Mouse (Mus musculus): Measurements from ENCODE around the gene Mroh2a. TPM values are rescaled to one million over a fixed set of nuclear protein-coding genes. Genes with fewer than 3 reads are reported as not detected.

Mroh2a gene
- polyA plus RNA-seq, 1 experiment from 2014 or later, result 0.29 TPM

GRCm38 (mm10) chr1:88306543-88306942, 79.8 kb downstream of the Mroh2a start:
- H3K9me3 ChIP-seq (ENCODE audit: control insufficient read depth), result peaks cover 34% of the 10 kb centered on the region; the same call in 1 of the 2 replicates
- no peak for ATAC-seq
- H3K27me3 ChIP-seq (replicated peaks; ENCODE audit: control insufficient read depth, insufficient read depth, low read length), result no peaks in the 10 kb centered on the region
- H3K27ac ChIP-seq (ENCODE audit: low read depth, low read length), result no peak overlapping the region
- H3K9ac ChIP-seq (ENCODE audit: low read depth, low read length), result no peak overlapping the region
- no peak overlapping the region for H3K4me2 ChIP-seq (replicated peaks; ENCODE audit: low read depth)
- no peak overlapping the region for H3K4me3 ChIP-seq (ENCODE audit: low read depth, low read length)
- H3K4me1 ChIP-seq (replicated peaks; ENCODE audit: control insufficient read depth, insufficient read depth, low read length), result no peaks in the 10 kb centered on the region
- TF ChIP-seq CTCF (IDR thresholded peaks at IDR 0.05; ENCODE audit: low read depth), result no peak
- H3K36me3 ChIP-seq (ENCODE audit: control insufficient read depth, insufficient read depth), result no peaks in the 10 kb centered on the region
- WGBS, result 56% methylated on average over 1 of the region's 1 CpGs

- Histone ChIP-seq H3K27ac (ENCODE audit: low read depth, low read length) (no peak overlapping the region), H3K4me2 (replicated peaks; ENCODE audit: low read depth) (no peak overlapping the region), H3K27me3 (replicated peaks; ENCODE audit: control insufficient read depth, insufficient read depth, low read length) (no peaks in the 10 kb centered on the region), H3K4me3 (ENCODE audit: low read depth, low read length) (no peak overlapping the region), H3K9ac (ENCODE audit: low read depth, low read length) (no peak overlapping the region), H3K36me3 (ENCODE audit: control insufficient read depth, insufficient read depth) (no peaks in the 10 kb centered on the region), H3K4me1 (replicated peaks; ENCODE audit: control insufficient read depth, insufficient read depth, low read length) (no peaks in the 10 kb centered on the region), H3K9me3 (ENCODE audit: control insufficient read depth) (peaks cover 34% of the 10 kb centered on the region; the same call in 1 of the 2 replicates)
- 65% methylated on average over 12 of the region's 12 CpGs for WGBS
- no peak for TF ChIP-seq CTCF (IDR thresholded peaks at IDR 0.05; ENCODE audit: low read depth)
- no peak for ATAC-seq
Observed at GRCm38 (mm10) chr1:88307180-88307579, 80.4 kb downstream of the Mroh2a start.

GRCm38 (mm10) chr1:88309020-88309419, 82.2 kb downstream of the Mroh2a start:
- ATAC-seq, result no peak
- Histone ChIP-seq H3K4me2 (replicated peaks; ENCODE audit: low read depth) (no peak overlapping the region), H3K4me1 (replicated peaks; ENCODE audit: control insufficient read depth, insufficient read depth, low read length) (no peaks in the 10 kb centered on the region), H3K36me3 (ENCODE audit: control insufficient read depth, insufficient read depth) (no peaks in the 10 kb centered on the region), H3K27me3 (replicated peaks; ENCODE audit: control insufficient read depth, insufficient read depth, low read length) (no peaks in the 10 kb centered on the region), H3K27ac (ENCODE audit: low read depth, low read length) (no peak overlapping the region), H3K4me3 (ENCODE audit: low read depth, low read length) (no peak overlapping the region), H3K9ac (ENCODE audit: low read depth, low read length) (no peak overlapping the region), H3K9me3 (ENCODE audit: control insufficient read depth) (peaks cover 30% of the 10 kb centered on the region; the same call in 1 of the 2 replicates)
- WGBS, result 47% methylated on average over 2 of the region's 2 CpGs
- TF ChIP-seq CTCF (IDR thresholded peaks at IDR 0.05; ENCODE audit: low read depth), result no peak

- WGBS, result 54% methylated on average over 3 of the region's 3 CpGs
- TF ChIP-seq CTCF (IDR thresholded peaks at IDR 0.05; ENCODE audit: low read depth), result no peak
- H3K27ac ChIP-seq (ENCODE audit: low read depth, low read length), result no peak overlapping the region
- ATAC-seq, result no peak
- no peaks in the 10 kb centered on the region for H3K36me3 ChIP-seq (ENCODE audit: control insufficient read depth, insufficient read depth)
- H3K4me2 ChIP-seq (replicated peaks; ENCODE audit: low read depth), result no peak overlapping the region
- no peak overlapping the region for H3K4me3 ChIP-seq (ENCODE audit: low read depth, low read length)
- no peak overlapping the region for H3K9ac ChIP-seq (ENCODE audit: low read depth, low read length)
- H3K9me3 ChIP-seq (ENCODE audit: control insufficient read depth), result peaks cover 25% of the 10 kb centered on the region; the same call in 1 of the 2 replicates
- H3K27me3 ChIP-seq (replicated peaks; ENCODE audit: control insufficient read depth, insufficient read depth, low read length), result no peaks in the 10 kb centered on the region
- no peaks in the 10 kb centered on the region for H3K4me1 ChIP-seq (replicated peaks; ENCODE audit: control insufficient read depth, insufficient read depth, low read length)
Observed at GRCm38 (mm10) chr1:88309905-88310304, 83.1 kb downstream of the Mroh2a start.

- H3K4me2 ChIP-seq (replicated peaks; ENCODE audit: low read depth), result no peak overlapping the region
- no peak overlapping the region for H3K27ac ChIP-seq (ENCODE audit: low read depth, low read length)
- TF ChIP-seq CTCF (IDR thresholded peaks at IDR 0.05; ENCODE audit: low read depth), result no peak
- H3K9ac ChIP-seq (ENCODE audit: low read depth, low read length), result no peak overlapping the region
- H3K9me3 ChIP-seq (ENCODE audit: control insufficient read depth), result peaks cover 22% of the 10 kb centered on the region; the same call in 1 of the 2 replicates
- ATAC-seq, result no peak
- no peaks in the 10 kb centered on the region for H3K27me3 ChIP-seq (replicated peaks; ENCODE audit: control insufficient read depth, insufficient read depth, low read length)
- H3K4me1 ChIP-seq (replicated peaks; ENCODE audit: control insufficient read depth, insufficient read depth, low read length), result no peaks in the 10 kb centered on the region
- H3K4me3 ChIP-seq (ENCODE audit: low read depth, low read length), result no peak overlapping the region
- no peaks in the 10 kb centered on the region for H3K36me3 ChIP-seq (ENCODE audit: control insufficient read depth, insufficient read depth)
- WGBS, result 65% methylated on average over 3 of the region's 3 CpGs
Observed at GRCm38 (mm10) chr1:88310349-88310748, 83.6 kb downstream of the Mroh2a start.

Other genes with a start within 250 kb of the Mroh2a start
- gene Usp40, start 218.4 kb upstream of the Mroh2a start, polyA plus RNA-seq (2015; fragmentation: Nextera tagmentation; extraction: Ambion mirVana), result 12.3 and 14.0 TPM in 2 replicates
- gene Ugt1a10, start 171.6 kb upstream of the Mroh2a start, polyA plus RNA-seq (2015; fragmentation: Nextera tagmentation; extraction: Ambion mirVana), result 0.05 and 0.22 TPM in 2 replicates
- gene Ugt1a9, start 156.2 kb upstream of the Mroh2a start, polyA plus RNA-seq (2015; fragmentation: Nextera tagmentation; extraction: Ambion mirVana), result 38.4 and 50.6 TPM in 2 replicates
- gene Ugt1a8, start 139.2 kb upstream of the Mroh2a start, polyA plus RNA-seq (2015; fragmentation: Nextera tagmentation; extraction: Ambion mirVana), result 0.05 and 0.08 TPM in 2 replicates
- 57.4 and 60.9 TPM in 2 replicates for gene Ugt1a7c, start 131.9 kb upstream of the Mroh2a start, polyA plus RNA-seq (2015; fragmentation: Nextera tagmentation; extraction: Ambion mirVana)
- gene Ugt1a6b, start 123.7 kb upstream of the Mroh2a start, polyA plus RNA-seq (2015; fragmentation: Nextera tagmentation; extraction: Ambion mirVana), result 0.35 and 0.58 TPM in 2 replicates
- gene Ugt1a6a, start 92.2 kb upstream of the Mroh2a start, polyA plus RNA-seq (2015; fragmentation: Nextera tagmentation; extraction: Ambion mirVana), result 5.7 and 5.8 TPM in 2 replicates
- gene Ugt1a5, start 61.0 kb upstream of the Mroh2a start, polyA plus RNA-seq (2015; fragmentation: Nextera tagmentation; extraction: Ambion mirVana), result not detected in 2 replicates
- 0.05 and 0.16 TPM in 2 replicates for gene Ugt1a2, start 26.4 kb upstream of the Mroh2a start, polyA plus RNA-seq (2015; fragmentation: Nextera tagmentation; extraction: Ambion mirVana)
- gene Dnajb3, start 21.2 kb upstream of the Mroh2a start, polyA plus RNA-seq (2015; fragmentation: Nextera tagmentation; extraction: Ambion mirVana), result 11.5 and 13.7 TPM in 2 replicates
- 80.7 and 84.0 TPM in 2 replicates for gene Ugt1a1, start 15.0 kb upstream of the Mroh2a start, polyA plus RNA-seq (2015; fragmentation: Nextera tagmentation; extraction: Ambion mirVana)
- gene Hjurp, start 50.6 kb downstream of the Mroh2a start, polyA plus RNA-seq (2015; fragmentation: Nextera tagmentation; extraction: Ambion mirVana), result 29.1 and 30.8 TPM in 2 replicates
- gene Trpm8, start 50.7 kb downstream of the Mroh2a start, polyA plus RNA-seq (2015; fragmentation: Nextera tagmentation; extraction: Ambion mirVana), result not detected in 2 replicates
- gene Spp2, start 180.0 kb downstream of the Mroh2a start, polyA plus RNA-seq (2015; fragmentation: Nextera tagmentation; extraction: Ambion mirVana), result 121 and 131 TPM in 2 replicates

Measured in intestine, postnatal 0 days (tissue).